In genomic region chr3:127788919-127789318, GRCm38 (mm10) we compare ENCODE assay signal across 9 mouse cellular contexts. TPM values are rescaled to one million over a fixed set of nuclear protein-coding genes. Genes with fewer than 3 reads are reported as not detected.
DNase-seq lines count a peak whose midpoint lies in the region; ATAC-seq lines count a peak whose summit lies in the region.
"Had no signal": no experiment of that assay in that cellular context is flagged by ENCODE, and none has a peak within 500 bp of the region (broad histone marks: within the 10 kb centered on the region; RNA-seq: fewer than 3 reads in every experiment).

No protein-coding gene starts in this region.

- H3K27ac ChIP-seq in kidney, embryonic 16.5 days (ENCODE audit: low read length): no peak overlapping the region
- H3K27ac ChIP-seq in forebrain, embryonic 10.5 days: no peak overlapping the region
- 0 out of 2 replicates have a peak overlapping the region, but pooled peaks have one; percentile 2 for H3K27ac ChIP-seq in intestine, embryonic 14.5 days (ENCODE audit: low read depth)
- H3K27ac ChIP-seq in midbrain, embryonic 15.5 days: no peak overlapping the region

- DNase-seq in kidney, postnatal 4 days: no peak
- DNase-seq in forebrain, embryonic 10.5 days (ENCODE audit: extremely low spot score, low spot score): no peak
- DNase-seq in intestine, embryonic 14.5 days (ENCODE audit: low spot score): peak; percentile 61
- no peak for DNase-seq in cerebellum, adult 11 months
- no peak for DNase-seq in thymus, postnatal 14 days
- no peak for DNase-seq in gastrocnemius, postnatal 25 days

- no peak for ATAC-seq in kidney, embryonic 16.5 days (ENCODE audit: low FRiP score, low TSS enrichment)
- ATAC-seq in intestine, embryonic 14.5 days (replicated peaks; ENCODE audit: low FRiP score, low TSS enrichment, low read depth): 0 out of 2 replicates have a peak, but pooled peaks have one; percentile 50
- ATAC-seq in midbrain, embryonic 15.5 days (replicated peaks): no peak

- H3K27me3 ChIP-seq in kidney, embryonic 16.5 days (ENCODE audit: insufficient read depth, low read length): peaks cover 19% of the 10 kb centered on the region
- peaks cover 79% of the 10 kb centered on the region for H3K27me3 ChIP-seq in forebrain, embryonic 10.5 days (ENCODE audit: poor library complexity, severe bottlenecking)
- H3K27me3 ChIP-seq in intestine, embryonic 14.5 days (replicated peaks; ENCODE audit: control insufficient read depth, insufficient read depth, low read length): peaks cover 18% of the 10 kb centered on the region; the same call in 1 of the 2 replicates
- peaks cover 39% of the 10 kb centered on the region for H3K27me3 ChIP-seq in midbrain, embryonic 15.5 days (replicated peaks)

- no peaks in the 10 kb centered on the region for H3K36me3 ChIP-seq in kidney, embryonic 16.5 days (ENCODE audit: insufficient read depth, low read length)
- no peaks in the 10 kb centered on the region for H3K36me3 ChIP-seq in forebrain, embryonic 10.5 days (replicated peaks)
- H3K36me3 ChIP-seq in intestine, embryonic 14.5 days (ENCODE audit: control insufficient read depth, insufficient read depth, low read length): no peaks in the 10 kb centered on the region
- no peaks in the 10 kb centered on the region for H3K36me3 ChIP-seq in midbrain, embryonic 15.5 days (replicated peaks)
- H3K36me3 ChIP-seq: G1E had no signal

- 22% methylated on average over 8 of the region's 8 CpGs for WGBS in kidney, embryonic 16.5 days
- 18% methylated on average over 8 of the region's 8 CpGs for WGBS in forebrain, embryonic 10.5 days
- WGBS in intestine, embryonic 14.5 days: 15% methylated on average over 8 of the region's 8 CpGs
- 18% methylated on average over 8 of the region's 8 CpGs for WGBS in midbrain, embryonic 15.5 days

- H3K4me2 ChIP-seq in kidney, embryonic 16.5 days (replicated peaks; ENCODE audit: low read depth, low read length): peak overlapping the region; percentile 95
- H3K4me2 ChIP-seq in intestine, embryonic 14.5 days (ENCODE audit: low read length): peak overlapping the region; percentile 96
- H3K4me2 ChIP-seq in midbrain, embryonic 15.5 days: peak overlapping the region; percentile 99

- H3K9ac ChIP-seq in kidney, embryonic 16.5 days (replicated peaks; ENCODE audit: low read length): no peak overlapping the region
- no peak overlapping the region for H3K9ac ChIP-seq in intestine, embryonic 14.5 days (ENCODE audit: low read length)
- no peak overlapping the region for H3K9ac ChIP-seq in midbrain, embryonic 15.5 days

- peaks cover 4% of the 10 kb centered on the region; the same call in 1 of the 2 replicates for H3K9me3 ChIP-seq in kidney, embryonic 16.5 days (ENCODE audit: low read length)
- H3K9me3 ChIP-seq in forebrain, embryonic 10.5 days: no peaks in the 10 kb centered on the region
- H3K9me3 ChIP-seq in intestine, embryonic 14.5 days (ENCODE audit: control insufficient read depth, low read length): no peaks in the 10 kb centered on the region
- no peaks in the 10 kb centered on the region for H3K9me3 ChIP-seq in midbrain, embryonic 15.5 days
- H3K9me3 ChIP-seq: G1E had no signal

- H3K4me1 ChIP-seq in kidney, embryonic 16.5 days (ENCODE audit: insufficient read depth, low read length): peaks cover 11% of the 10 kb centered on the region
- H3K4me1 ChIP-seq in forebrain, embryonic 10.5 days: peaks cover 24% of the 10 kb centered on the region
- peaks cover 10% of the 10 kb centered on the region for H3K4me1 ChIP-seq in intestine, embryonic 14.5 days (replicated peaks; ENCODE audit: control insufficient read depth, insufficient read depth, low read length)
- H3K4me1 ChIP-seq in midbrain, embryonic 15.5 days: peaks cover 20% of the 10 kb centered on the region

- peak overlapping the region; percentile 67 for H3K4me3 ChIP-seq in kidney, embryonic 16.5 days (ENCODE audit: low read length)
- peak overlapping the region; percentile 74 for H3K4me3 ChIP-seq in forebrain, embryonic 10.5 days
- peak overlapping the region; percentile 56 for H3K4me3 ChIP-seq in intestine, embryonic 14.5 days (ENCODE audit: low read depth, low read length)
- H3K4me3 ChIP-seq in midbrain, embryonic 15.5 days: 0 out of 2 replicates have a peak overlapping the region, but pooled peaks have one; percentile 52

RNA-seq across cellular contexts. Expression of gene Tifa, which starts 0.7 kb away (rescaled TPM):
- 4.3 and 5.4 TPM in 2 replicates for polyA plus RNA-seq in kidney, embryonic 16.5 days (2015; fragmentation: Nextera tagmentation; extraction: Ambion mirVana)
- polyA plus RNA-seq in forebrain, embryonic 10.5 days (2016; fragmentation: Nextera tagmentation; extraction: Ambion mirVana): 1.8 and 2.4 TPM in 2 replicates
- polyA plus RNA-seq in intestine, embryonic 14.5 days (2014; fragmentation: Nextera tagmentation; extraction: Ambion mirVana): 14.0 and 18.1 TPM in 2 replicates
- 3.3 and 3.7 TPM in 2 replicates for polyA plus RNA-seq in midbrain, embryonic 15.5 days (2015; fragmentation: Nextera tagmentation; extraction: Ambion mirVana)
- under 1 TPM; 0.67 to 0.70 TPM for total RNA-seq in gastrocnemius, postnatal 25 days (2021)

RNA-seq across cellular contexts. Expression of gene Alpk1, which starts 8.6 kb away (rescaled TPM):
- 1.2 TPM in 2 replicates for polyA plus RNA-seq in kidney, embryonic 16.5 days (2015; fragmentation: Nextera tagmentation; extraction: Ambion mirVana)
- polyA plus RNA-seq in forebrain, embryonic 10.5 days (2016; fragmentation: Nextera tagmentation; extraction: Ambion mirVana): 0.76 and 0.87 TPM in 2 replicates
- 1.7 and 2.9 TPM in 2 replicates for polyA plus RNA-seq in intestine, embryonic 14.5 days (2014; fragmentation: Nextera tagmentation; extraction: Ambion mirVana)
- polyA plus RNA-seq in midbrain, embryonic 15.5 days (2015; fragmentation: Nextera tagmentation; extraction: Ambion mirVana): 0.37 and 0.45 TPM in 2 replicates
- 1 to 10 TPM; 1.0 to 1.4 TPM for total RNA-seq in gastrocnemius, postnatal 25 days (2021)

RNA-seq across cellular contexts. Expression of gene Ap1ar, which starts 48.4 kb away (rescaled TPM):
- 49.3 and 50.9 TPM in 2 replicates for polyA plus RNA-seq in kidney, embryonic 16.5 days (2015; fragmentation: Nextera tagmentation; extraction: Ambion mirVana)
- polyA plus RNA-seq in forebrain, embryonic 10.5 days (2016; fragmentation: Nextera tagmentation; extraction: Ambion mirVana): 53.1 and 57.8 TPM in 2 replicates
- 65.5 and 67.5 TPM in 2 replicates for polyA plus RNA-seq in intestine, embryonic 14.5 days (2014; fragmentation: Nextera tagmentation; extraction: Ambion mirVana)
- 95.0 and 100 TPM in 2 replicates for polyA plus RNA-seq in midbrain, embryonic 15.5 days (2015; fragmentation: Nextera tagmentation; extraction: Ambion mirVana)
- 10 to 100 TPM; 19.1 to 19.8 TPM for total RNA-seq in gastrocnemius, postnatal 25 days (2021)
